Mouse (Mus musculus): ENCODE data around the gene Igf2bp3.

GRCm38 (mm10) chr6:49171216-49171615, 43.5 kb downstream of the Igf2bp3 start:
- TF ChIP-seq POLR2A (IDR thresholded peaks at IDR 0.05; ENCODE audit: borderline replicate concordance, extremely low read depth, insufficient read depth, insufficient read length, poor library complexity, severe bottlenecking) = no peak
- no peak for TF ChIP-seq CTCF (IDR thresholded peaks at IDR 0.05; ENCODE audit: borderline replicate concordance, extremely low read depth, insufficient read depth, insufficient read length)
